Mouse (Mus musculus): ENCODE data around the gene Gli3.
A peak's percentile ranks its signal among the peaks of the same experiment; 100 is the strongest.

The Gli3 gene

DNA sequence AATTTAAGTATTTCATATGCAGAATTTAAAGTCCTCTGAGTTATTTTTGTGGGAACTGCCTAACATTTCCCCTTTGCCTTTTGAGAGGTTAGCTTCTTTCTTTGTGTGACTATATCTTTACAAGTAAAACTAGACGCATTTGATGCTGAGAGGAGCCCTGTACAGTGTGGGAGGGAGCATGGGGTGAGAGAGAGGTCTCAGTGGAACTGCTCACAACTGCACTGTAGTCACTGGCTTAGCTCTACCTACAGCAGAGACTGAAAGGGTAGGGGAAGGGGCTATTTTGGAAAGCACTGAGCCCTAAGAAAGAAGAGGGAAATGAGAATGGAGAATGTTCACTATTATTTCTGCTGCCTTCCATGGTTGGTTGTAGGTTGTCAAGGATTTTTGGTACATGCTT lies 25.0 kb downstream of the Gli3 start:
- no peak for DNase-seq (ENCODE audit: extremely low spot score)

DNA sequence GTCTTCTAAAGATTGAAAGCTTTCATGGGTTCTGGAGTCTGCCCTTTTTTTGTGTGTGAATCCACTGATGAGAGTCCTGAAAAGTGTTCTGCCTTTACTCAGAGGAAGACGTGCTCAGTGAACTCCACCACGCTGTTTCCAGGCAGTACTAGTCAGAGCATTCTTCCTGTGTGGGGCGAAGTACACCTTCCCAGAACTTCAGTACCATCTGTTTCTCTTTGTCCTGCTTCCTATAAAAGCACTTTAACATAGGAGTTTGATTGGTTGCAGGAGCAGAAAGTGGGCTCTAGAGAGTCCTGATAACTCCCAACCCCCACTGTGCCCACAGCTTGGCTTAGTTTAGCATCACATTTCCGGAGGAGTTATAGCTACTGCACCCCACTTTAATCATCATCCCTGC lies 32.8 kb downstream of the Gli3 start:
- no peak for DNase-seq (ENCODE audit: extremely low spot score)

DNA sequence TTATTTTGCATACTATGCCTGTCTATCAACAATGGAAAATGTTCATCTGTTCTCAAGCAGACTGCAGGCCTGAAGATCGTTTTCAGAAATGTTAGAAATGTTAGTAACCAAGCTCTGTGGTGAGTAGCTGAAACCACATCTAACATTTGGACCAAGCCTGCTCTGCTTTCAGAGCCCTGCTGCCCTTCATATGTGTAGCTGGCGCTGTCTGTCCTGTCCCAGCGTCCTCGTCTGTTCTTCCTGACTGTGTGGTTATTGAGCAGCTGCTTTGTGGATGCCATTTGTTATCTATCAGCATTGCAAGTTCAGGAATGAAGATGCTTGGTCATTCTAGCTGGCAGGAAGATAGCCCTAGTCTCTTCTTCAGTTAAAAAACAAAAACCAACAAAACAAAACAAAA lies 35.3 kb downstream of the Gli3 start:
- DNase-seq (ENCODE audit: extremely low spot score) = no peak

DNA sequence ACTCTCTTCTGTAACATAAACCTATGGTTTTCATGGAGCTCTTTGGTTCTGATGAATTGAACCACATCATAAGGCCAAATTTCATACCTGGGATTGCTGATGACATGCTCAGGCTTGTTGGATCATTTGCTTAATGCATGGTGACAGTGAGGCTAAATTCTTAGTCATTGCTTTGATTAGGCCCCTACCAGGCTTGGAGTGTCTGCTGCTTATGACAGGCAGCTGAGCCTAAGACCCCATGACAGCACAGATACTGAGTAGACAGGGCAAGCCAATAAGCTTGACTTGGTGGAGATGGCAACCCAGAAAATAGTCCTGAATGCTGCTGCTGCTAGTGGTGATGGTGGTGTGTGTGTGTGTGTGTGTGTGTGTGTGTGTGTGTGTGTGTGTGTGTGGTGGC lies 47.9 kb downstream of the Gli3 start:
- no peak for DNase-seq (ENCODE audit: extremely low spot score)

DNA sequence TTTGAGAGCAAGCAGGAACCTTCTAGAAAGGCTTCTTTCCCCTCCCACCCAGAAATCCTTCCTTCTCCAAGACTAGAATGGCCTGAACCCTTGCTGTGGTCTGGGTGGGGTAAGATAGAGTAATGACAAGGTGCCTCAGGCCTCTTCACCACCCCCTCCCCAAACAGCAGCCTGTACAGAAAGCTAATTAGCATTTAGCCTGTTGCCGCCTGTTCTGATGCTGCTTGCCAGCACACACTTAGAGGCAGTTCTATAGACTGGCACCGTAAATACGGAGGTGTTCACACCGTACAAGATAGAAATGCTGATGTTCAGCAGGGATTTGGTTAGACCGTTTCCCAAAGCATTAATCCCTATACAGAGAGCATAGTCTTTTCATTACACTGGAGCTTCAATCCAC lies 50.1 kb downstream of the Gli3 start:
- no peak for DNase-seq (ENCODE audit: extremely low spot score)

DNA sequence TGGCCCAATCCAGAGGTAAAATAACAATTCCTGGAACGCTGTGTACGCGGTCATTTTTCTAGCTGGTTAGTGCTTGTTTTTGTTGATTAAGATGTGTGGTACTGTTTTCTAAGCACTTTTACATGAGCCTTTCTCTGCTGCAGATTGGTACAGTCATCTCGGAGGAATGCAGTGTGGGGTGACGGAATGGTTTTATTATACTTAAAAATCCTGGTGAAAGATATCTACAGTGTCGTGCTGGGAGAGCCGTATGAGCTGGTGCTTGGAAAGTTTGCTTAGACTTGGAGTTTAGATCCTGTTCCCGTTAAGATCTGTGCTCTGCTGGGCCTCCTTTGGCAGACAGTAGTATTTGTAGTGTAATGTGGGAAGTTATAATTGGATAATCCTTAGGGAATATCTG lies 51.0 kb downstream of the Gli3 start:
- no peak for DNase-seq (ENCODE audit: extremely low spot score)

DNA sequence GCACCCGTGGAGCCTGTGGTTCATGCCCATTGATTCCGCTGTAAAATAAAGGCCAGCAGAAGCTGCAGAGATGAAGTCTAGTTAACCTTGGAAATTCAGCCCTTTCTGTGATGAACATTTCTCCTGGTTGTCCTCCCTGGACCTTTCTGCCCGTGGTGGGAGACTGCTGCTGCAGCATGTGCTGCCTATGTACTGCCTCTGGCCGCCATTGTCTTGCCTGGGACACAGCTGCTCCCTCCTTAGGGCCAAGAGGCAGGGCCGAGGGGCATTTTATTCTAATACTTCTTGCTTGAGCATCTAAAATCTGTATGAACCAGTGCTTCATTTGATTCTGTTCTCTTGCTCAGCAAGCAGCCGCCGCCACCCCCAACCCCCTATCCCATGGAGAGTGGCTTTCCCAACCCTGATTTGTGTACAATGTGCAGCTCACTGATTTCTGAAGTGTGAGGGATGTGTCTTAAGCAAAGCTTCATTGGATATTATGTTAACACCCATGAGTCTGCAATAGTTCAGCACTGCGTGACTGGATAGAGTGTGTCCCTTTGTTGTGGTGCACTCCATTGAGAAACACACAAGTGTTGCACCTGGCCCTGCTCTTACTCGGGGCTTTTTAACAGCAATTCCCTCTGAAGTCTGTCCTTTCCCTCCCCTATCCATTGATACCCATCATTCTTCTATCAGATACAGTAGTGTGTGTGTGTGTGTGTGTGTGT lies 54.2 kb downstream of the Gli3 start:
- no peak for DNase-seq (ENCODE audit: extremely low spot score)

DNA sequence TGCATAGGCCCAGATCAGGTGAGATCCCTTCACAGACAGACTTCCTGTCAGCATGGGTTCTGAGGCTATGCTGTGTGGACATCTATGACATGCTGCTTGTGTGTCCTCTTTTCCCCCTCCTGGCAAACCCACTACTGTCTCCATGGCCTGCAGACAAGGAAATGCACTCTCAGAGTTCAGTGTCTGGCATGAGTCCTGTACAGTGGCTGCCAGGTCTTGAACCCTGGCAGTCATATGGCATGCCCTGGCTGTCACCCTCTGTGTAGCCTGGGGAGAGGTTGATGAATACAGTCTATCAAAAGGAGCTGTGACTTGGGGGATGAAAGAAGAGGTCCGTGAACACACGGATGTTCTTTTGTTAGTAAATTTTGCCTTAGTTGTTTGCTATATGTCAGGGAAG lies 57.3 kb downstream of the Gli3 start:
- DNase-seq (ENCODE audit: extremely low spot score) = no peak

DNA sequence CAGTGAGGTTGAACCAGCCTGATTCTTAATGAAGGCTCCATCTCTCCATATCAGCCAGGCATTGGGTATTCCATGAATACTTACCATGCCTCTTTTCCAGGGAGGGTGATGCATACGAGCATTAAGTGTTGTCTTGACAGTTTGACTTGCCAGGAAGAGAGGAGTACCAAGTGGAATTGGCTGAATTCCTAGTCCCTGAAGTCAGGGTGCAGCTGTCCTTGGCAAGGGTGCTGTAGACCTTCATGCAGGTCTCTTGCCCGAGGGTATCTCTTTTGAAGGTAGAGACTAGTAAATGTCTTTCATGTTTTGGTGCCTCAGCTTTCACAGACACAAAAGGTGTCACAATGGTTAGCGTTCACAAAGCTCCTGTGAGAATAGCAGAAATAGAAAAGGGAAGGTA lies 59.1 kb downstream of the Gli3 start:
- no peak for DNase-seq (ENCODE audit: extremely low spot score)

DNA sequence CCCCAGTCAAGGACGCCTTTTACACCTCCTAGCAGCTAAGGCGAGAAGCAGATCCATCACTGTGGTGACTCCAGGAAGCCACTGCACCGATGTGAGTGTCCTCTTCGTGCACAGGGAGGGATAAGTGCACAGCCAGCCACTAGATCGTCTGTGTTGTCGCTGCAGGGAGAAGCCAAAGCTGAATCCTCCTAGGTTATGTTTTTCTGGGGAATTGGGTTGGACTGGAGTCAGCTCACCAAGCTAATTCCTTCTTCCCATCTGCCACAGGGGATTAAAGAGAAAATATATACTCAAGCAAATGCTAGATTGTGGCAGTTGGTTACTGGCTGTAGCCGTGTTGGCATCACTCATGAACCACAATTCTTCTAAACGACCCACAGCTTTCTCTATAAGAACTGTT lies 61.2 kb downstream of the Gli3 start:
- no peak for DNase-seq (ENCODE audit: extremely low spot score)

DNA sequence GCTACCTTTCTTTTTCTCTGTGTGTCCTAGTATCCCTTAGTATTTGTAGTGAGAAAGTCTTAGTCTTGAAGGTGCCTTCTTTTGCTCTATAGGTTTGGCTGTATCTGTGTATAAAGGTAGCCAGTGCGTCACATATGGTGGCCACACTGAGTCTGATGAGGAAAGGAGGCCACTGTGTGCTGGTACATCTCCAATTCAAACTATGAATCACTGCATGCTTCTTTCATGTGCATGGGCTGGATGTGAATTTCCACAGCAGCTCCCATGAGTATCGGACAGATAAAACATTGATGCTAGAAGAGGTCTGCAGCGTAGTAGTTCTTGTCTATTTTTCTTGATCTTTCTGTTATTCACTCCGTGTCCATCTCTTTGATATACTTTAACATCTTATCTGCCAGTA lies 63.7 kb downstream of the Gli3 start:
- DNase-seq (ENCODE audit: extremely low spot score) = no peak

DNA sequence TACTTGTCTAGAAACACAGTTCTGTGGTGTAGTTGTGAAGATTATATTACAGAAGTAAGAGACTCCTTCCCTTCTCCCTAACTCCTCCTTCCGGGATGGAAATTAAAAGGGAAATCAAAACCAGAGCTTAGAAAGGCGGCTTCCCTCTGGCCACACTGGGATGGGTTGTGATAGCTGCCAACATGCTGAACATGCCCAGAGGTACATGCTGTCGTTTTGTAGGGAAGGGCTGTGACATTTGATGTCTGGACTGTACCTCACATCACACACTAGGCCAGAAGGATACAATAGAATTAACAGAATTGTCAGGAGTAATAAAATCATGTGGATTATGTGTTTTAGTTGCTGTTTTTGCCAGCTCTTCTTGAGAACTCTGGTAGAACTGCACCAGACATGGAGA lies 68.5 kb downstream of the Gli3 start:
- DNase-seq (ENCODE audit: extremely low spot score) = no peak

DNA sequence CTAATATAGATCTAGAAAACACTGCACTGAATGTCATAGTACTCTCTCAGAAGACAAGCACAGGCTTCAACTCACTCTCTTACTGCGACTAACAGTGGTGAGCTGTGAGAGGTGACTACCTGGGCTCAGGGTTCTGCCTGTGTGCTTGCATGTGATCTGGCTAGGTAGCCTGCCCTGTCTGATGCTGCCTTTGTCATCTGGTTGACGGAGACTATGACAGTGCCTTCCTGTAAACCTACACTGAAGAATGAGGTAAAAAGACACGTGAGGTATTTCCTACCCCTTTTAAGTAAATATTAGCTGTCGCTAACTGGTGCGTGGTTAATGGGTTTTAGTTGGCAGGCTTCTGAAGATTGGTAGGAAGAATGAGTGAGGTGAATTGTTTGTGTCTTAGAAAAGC lies 74.2 kb downstream of the Gli3 start:
- no peak for DNase-seq (ENCODE audit: extremely low spot score)

DNA sequence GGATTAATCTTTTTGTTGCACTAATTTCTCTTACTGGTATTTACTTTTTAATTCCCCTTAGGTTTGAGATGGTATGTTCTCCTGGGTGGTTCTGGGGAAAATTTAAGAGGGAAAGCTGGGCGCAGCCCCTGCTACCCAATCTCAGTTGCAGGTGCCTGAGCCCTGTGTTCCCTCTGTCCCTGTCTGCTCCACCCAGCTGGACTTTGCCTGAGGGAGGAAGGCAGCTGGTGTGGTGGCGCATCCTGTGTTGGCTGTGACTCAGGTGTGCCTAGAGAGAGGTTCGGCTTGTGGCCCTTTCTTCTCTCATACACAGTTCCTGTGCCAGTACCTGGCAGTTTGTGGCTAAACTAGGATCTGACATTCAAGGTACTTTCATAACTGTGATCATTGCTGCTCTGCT lies 74.6 kb downstream of the Gli3 start:
- no peak for DNase-seq (ENCODE audit: extremely low spot score)

DNA sequence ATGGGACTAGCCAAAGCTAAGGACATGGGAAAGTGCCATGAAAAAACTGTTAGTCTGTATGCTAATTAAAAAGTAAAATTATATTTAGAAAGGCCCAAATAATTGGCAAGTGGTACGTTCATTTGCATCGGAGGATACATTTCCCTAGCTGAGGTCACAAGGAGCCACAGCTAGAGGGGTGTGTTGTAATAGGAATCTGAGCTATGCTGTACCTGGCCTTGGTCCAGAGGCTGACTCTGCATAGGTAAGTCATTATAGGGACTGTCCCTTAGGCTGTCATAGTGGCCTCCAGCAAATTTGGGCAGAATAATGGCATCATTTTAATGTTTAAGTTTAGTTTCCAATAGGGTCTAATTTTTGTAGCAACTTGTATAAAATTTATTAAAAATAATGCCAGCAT lies 75.4 kb downstream of the Gli3 start:
- no peak for DNase-seq (ENCODE audit: extremely low spot score)

DNA sequence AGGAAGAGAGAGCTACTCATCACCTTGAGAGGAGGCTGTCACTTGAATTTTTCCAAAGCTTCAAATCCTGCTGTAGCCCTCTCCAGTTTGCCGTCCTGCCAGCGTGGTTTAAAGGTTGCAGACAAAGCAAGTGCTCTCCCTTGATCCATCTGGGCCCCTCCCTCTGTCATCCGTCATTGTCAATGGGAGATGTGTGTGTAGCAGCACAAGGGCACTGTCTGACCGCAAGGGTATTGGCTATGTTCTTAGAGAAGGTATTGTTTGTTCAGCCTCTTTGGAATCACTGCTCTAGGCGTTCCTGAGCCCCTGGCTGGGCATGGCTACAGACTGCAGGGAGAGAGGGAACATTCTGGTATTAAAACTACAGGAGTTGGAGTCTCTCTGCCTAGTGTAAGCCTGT lies 79.0 kb downstream of the Gli3 start:
- DNase-seq (ENCODE audit: extremely low spot score) = peak; percentile 81

DNA sequence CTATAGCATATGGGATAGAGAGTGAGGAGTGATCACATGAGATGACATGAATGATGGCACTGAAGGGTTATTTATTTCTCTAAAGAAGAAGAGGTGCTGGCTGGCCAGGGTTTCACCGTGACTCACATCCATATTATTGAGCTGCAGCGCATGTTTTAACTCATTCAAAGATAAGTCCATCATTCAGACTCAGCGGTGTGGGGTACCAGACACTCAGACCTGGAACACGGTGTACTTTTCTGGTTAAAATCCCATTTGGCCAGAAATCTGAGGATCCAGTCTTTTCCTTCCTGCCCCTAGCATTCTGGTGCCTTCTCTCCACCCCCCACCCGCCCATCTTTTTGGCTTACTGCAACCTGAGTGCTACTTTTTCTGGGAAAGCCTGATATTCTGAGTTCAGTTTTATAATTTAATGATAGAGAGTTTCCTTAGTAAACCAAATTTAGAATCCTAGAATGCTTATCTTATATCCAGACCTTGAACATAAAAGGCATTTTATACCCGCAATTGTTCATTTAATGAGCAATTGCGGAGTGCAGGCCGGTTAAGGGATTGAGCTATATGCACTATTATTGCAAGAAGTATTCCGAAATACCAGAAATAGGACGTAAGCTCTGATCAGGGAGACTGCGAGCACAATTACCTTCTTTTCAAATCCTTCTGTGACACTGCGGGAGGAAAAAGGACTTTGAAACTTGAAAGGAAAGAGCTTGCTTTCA lies 80.3 kb downstream of the Gli3 start:
- no peak for DNase-seq (ENCODE audit: extremely low spot score)

DNA sequence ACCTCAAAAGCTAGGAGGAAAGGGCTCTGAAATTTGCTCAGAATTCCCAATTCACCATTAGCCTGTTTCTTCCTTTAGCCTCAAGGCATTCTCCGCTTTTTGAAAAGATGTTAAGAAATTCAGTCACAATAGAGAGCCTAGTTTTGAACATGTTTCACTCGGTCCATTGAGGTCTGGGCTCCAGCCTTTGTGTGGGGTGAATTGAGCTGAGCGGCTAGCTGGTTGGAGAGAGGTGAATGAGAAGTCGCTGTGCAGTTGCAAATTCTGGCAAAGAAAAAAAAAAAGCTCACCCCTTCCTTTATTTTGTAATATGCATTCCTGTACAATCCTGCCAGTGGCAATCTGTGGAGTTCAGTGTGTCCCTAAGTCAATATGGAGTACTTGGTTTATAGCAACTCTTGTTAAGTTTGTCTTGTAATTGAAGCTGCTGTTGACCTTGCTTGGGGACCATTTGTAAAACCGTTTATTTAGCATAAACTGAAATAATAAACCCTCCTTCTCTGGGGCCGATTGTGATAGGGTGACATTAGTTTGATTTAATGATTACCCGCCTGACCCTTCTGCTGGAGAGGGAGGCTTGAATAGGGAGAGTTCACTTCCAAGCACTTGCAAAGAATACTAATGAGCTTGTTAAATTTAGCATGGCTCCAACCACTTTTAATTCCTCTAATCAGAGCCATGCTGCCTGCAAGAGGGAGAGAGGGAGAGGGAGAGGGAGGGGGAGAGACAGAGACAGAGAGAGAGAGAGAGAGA lies 81.0 kb downstream of the Gli3 start:
- peak; percentile 50 for DNase-seq (ENCODE audit: extremely low spot score)

DNA sequence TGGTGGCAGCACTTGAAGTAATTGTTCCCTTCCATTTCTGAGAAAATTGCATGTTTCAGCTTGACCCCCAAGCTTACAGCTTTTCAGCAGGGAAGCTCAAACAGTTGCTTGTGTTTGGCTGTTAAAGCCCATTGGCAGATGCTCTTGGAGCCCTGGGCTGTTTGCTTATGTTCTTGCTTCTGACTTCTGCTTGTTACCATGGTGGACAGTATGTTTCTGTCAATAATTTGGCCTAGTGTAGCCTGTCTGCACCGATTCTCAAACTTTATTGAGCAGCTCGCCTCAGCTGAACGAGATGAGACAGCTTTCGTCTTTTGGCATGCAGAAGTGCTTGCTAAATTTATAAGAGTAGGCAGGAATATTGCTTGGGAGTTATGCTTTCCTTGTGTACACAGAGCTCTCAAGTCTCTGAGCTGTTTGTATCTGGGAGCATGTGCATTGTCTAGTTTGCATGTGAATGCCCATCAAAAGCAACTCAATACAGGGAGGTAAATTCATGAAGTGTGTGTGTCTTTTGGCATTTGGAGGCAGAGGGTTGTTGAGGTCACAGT lies 82.4 kb downstream of the Gli3 start:
- no peak for DNase-seq (ENCODE audit: extremely low spot score)

DNA sequence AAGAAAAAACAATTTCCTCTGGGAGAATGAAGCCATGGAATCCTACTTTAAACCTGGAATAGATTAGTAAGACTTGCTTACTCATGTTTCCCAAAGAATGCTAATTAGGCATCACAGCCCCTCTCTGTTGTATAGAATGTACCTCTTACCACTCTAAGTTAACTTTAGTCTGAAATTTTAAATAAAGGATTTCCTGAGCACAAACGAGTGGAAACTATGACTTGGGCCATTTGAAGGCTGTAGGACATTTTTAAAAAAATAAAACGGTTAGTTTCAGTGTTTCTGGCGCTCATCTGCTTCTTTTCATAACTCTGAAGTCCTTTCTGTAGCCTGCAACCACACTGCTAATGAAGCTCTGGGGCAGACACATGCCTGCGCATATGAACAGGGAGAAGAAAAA lies 83.2 kb downstream of the Gli3 start:
- no peak for DNase-seq (ENCODE audit: extremely low spot score)

DNA sequence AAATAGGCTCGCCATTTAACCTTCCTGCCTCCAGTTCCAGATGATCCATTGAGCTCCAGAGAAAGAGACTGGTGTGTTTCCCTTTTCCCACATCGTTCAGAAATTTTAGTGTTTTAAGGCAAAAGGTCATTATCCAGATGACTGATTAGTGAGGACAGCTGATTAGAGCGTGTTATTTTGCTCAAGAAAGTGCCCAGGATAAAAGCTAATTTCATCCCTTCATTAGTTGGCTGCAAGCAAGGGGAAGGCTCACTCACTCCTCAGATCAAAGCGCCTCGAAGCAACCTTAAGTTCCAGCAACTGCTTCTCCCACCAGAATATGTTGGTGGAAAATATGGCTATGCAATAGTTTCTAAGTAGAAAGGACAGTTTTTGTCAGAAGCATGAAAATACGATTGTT lies 86.4 kb downstream of the Gli3 start:
- no peak for DNase-seq (ENCODE audit: extremely low spot score)

DNA sequence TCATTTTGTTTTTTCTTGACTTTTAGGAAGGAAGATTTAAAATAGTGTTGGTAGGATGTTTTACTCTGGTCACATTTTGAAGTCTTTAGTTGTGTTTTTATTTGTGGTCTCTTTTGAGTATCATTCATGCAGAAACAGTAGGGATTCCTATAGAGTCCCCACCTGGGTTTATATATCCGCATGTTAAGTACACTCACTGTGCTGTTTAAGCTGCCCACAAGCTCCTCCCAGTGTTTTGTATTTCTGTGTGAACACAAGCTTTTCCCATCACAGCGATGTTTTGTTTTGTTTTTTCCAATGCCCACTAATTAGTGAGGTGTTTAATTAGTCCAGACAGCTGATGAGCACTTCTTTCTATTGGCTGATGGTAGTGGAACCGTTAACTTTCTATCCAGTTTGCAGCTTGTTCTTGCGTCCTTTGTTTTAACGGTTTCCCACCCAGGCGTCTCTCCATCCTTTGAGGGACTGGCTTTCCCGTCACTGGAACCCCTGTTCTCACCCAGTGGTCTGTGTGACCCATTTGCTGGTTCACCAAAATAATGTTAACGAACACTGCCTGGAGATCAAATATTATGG lies 87.1 kb downstream of the Gli3 start:
- DNase-seq (ENCODE audit: extremely low spot score) = no peak

Data from embryo, embryonic 9.5 days (tissue).